Mouse (Mus musculus) stomach, embryonic 14.5 days (tissue): ENCODE measurements around the gene Vangl1. TPM values are rescaled to one million over a fixed set of nuclear protein-coding genes. Genes with fewer than 3 reads are reported as not detected.

Experiments used
- ATAC-seq: fragments of 200-750 bp; cut with Nextera tagmentation; 2 replicates; pipeline ENCODE4 v1.8.0; 2017; ENCODE audit warnings: low read depth, moderate TSS enrichment; ENCODE audit not compliant: insufficient number of reproducible peaks, insufficient read depth, low FRiP score
- H3K27ac ChIP-seq: fragments of 300-500 bp; sonication (generic); 2 replicates; pipeline ENCODE4 v1.5.1; 2014; ENCODE audit warnings: mild to moderate bottlenecking, low read length, moderate library complexity, mixed read lengths
- H3K27me3 ChIP-seq: fragments of 300-500 bp; sonication (generic); 2 replicates; pipeline ENCODE4 v1.6.1; 2014; ENCODE audit warnings: low read length, control low read depth, mixed read lengths; ENCODE audit not compliant: control insufficient read depth, insufficient read depth
- H3K36me3 ChIP-seq: fragments of 300-500 bp; sonication (generic); 2 replicates; pipeline ENCODE4 v1.6.1; 2014; ENCODE audit warnings: mild to moderate bottlenecking, control low read depth, low read length, moderate library complexity, mixed read lengths; ENCODE audit not compliant: control insufficient read depth, insufficient read depth
- H3K4me1 ChIP-seq: fragments of 300-500 bp; sonication (generic); 2 replicates; pipeline ENCODE4 v1.6.1; 2014; ENCODE audit warnings: low read length, control low read depth, mixed read lengths; ENCODE audit not compliant: control insufficient read depth, insufficient read depth
- H3K4me2 ChIP-seq: fragments of 300-500 bp; sonication (generic); replicated peaks from 2 replicates; pipeline ENCODE4 v1.6.1; 2014; ENCODE audit warnings: low read depth, low read length, control low read depth
- H3K4me3 ChIP-seq: fragments of 300-500 bp; sonication (generic); 2 replicates; pipeline ENCODE4 v1.5.1; 2014; ENCODE audit warnings: low read depth, low read length, control low read depth
- H3K9ac ChIP-seq: fragments of 300-500 bp; sonication (generic); replicated peaks from 2 replicates; pipeline ENCODE4 v1.6.1; 2014; ENCODE audit warnings: low read depth, mild to moderate bottlenecking, control low read depth, low read length, moderate library complexity, mixed read lengths
- H3K9me3 ChIP-seq: fragments of 300-500 bp; sonication (generic); 2 replicates; pipeline ENCODE4 v1.6.1; 2016; ENCODE audit warnings: low read depth, low read length, control low read depth; ENCODE audit not compliant: control insufficient read depth
- WGBS: fragments of 180-500 bp; shearing (Covaris S2); extraction: QIAGEN DNeasy Blood & Tissue Kit; methylation state at CpG from one replicate; pipeline ENCODE4 v1.1.7; 2014; 5-methylcytosine and 5-hydroxymethylcytosine counted together
- polyA plus RNA-seq: library from polyadenylated mRNA; unstranded; fragments of >200 nt; fragmentation: Nextera tagmentation; extraction: Ambion mirVana; gene quantifications from 2 replicates; pipeline ENCODE4 v1.2.1, GENCODE M21; 2014

Vangl1 gene
- polyA plus RNA-seq, 1 experiment from 2014 or later: 29.5 TPM

- H3K27ac ChIP-seq: no peak overlapping the region
- no peak overlapping the region for H3K9ac ChIP-seq
- H3K36me3 ChIP-seq: no peaks in the 10 kb centered on the region
- no peak for ATAC-seq
- no peak overlapping the region for H3K4me3 ChIP-seq
- H3K27me3 ChIP-seq: no peaks in the 10 kb centered on the region
- 0 out of 2 replicates have a peak, but pooled peaks cover 3% of the 10 kb centered on the region for H3K4me1 ChIP-seq
- no peaks in the 10 kb centered on the region for H3K9me3 ChIP-seq
- WGBS: 79% methylated on average over 2 of the region's 2 CpGs
- no peak overlapping the region for H3K4me2 ChIP-seq
Observed at GRCm38 (mm10) chr3:102128242-102128641, 76.3 kb downstream of the Vangl1 start.

GRCm38 (mm10) chr3:102127114-102127513 is 77.4 kb downstream of the Vangl1 start:
- 53% methylated on average over 2 of the region's 2 CpGs for whole genome bisulfite sequencing
- Histone ChIP-seq H3K4me3 (no peak overlapping the region), H3K9me3 (no peaks in the 10 kb centered on the region), H3K27me3 (no peaks in the 10 kb centered on the region), H3K9ac (no peak overlapping the region), H3K4me1 (0 out of 2 replicates have a peak, but pooled peaks cover 3% of the 10 kb centered on the region), H3K36me3 (no peaks in the 10 kb centered on the region), H3K27ac (no peak overlapping the region), H3K4me2 (no peak overlapping the region)
- peak; percentile 49; the same call in 1 of the 2 replicates for ATAC-seq

- no peaks in the 10 kb centered on the region for H3K27me3 ChIP-seq
- ATAC-seq: no peak
- H3K4me2 ChIP-seq: no peak overlapping the region
- no peak overlapping the region for H3K4me3 ChIP-seq
- no peak overlapping the region for H3K9ac ChIP-seq
- no peaks in the 10 kb centered on the region for H3K9me3 ChIP-seq
- 0 out of 2 replicates have a peak, but pooled peaks cover 3% of the 10 kb centered on the region for H3K4me1 ChIP-seq
- no peaks in the 10 kb centered on the region for H3K36me3 ChIP-seq
- WGBS: 67% methylated on average over 1 of the region's 1 CpGs
- no peak overlapping the region for H3K27ac ChIP-seq
Observed at GRCm38 (mm10) chr3:102125546-102125945, 78.9 kb downstream of the Vangl1 start.

GRCm38 (mm10) chr3:102123654-102124053 is 80.8 kb downstream of the Vangl1 start:
- Histone ChIP-seq H3K4me1 (0 out of 2 replicates have a peak, but pooled peaks cover 3% of the 10 kb centered on the region), H3K27me3 (no peaks in the 10 kb centered on the region), H3K4me2 (no peak overlapping the region), H3K27ac (no peak overlapping the region), H3K4me3 (no peak overlapping the region), H3K9me3 (no peaks in the 10 kb centered on the region), H3K9ac (no peak overlapping the region), H3K36me3 (no peaks in the 10 kb centered on the region)
- no peak for ATAC-seq
- WGBS: 84% methylated on average over 6 of the region's 6 CpGs

- Histone ChIP-seq H3K4me1 (0 out of 2 replicates have a peak, but pooled peaks cover 3% of the 10 kb centered on the region), H3K9me3 (no peaks in the 10 kb centered on the region), H3K27me3 (no peaks in the 10 kb centered on the region), H3K4me3 (no peak overlapping the region), H3K9ac (no peak overlapping the region), H3K36me3 (no peaks in the 10 kb centered on the region), H3K27ac (no peak overlapping the region), H3K4me2 (no peak overlapping the region)
- ATAC-seq: no peak
- 77% methylated on average over 7 of the region's 7 CpGs for WGBS
Observed at GRCm38 (mm10) chr3:102122046-102122445, 82.4 kb downstream of the Vangl1 start.

GRCm38 (mm10) chr3:102120947-102121346 is 83.5 kb downstream of the Vangl1 start:
- Histone ChIP-seq H3K4me2 (no peak overlapping the region), H3K9ac (no peak overlapping the region), H3K27ac (no peak overlapping the region), H3K27me3 (no peaks in the 10 kb centered on the region), H3K4me1 (0 out of 2 replicates have a peak, but pooled peaks cover 3% of the 10 kb centered on the region), H3K4me3 (no peak overlapping the region), H3K9me3 (no peaks in the 10 kb centered on the region), H3K36me3 (no peaks in the 10 kb centered on the region)
- ATAC-seq: no peak

GRCm38 (mm10) chr3:102111979-102112599 is 92.4 kb downstream of the Vangl1 start:
- 81% methylated on average over 7 of the region's 7 CpGs for WGBS
- H3K4me2 ChIP-seq: no peak overlapping the region
- no peak overlapping the region for H3K9ac ChIP-seq
- H3K9me3 ChIP-seq: no peaks in the 10 kb centered on the region
- no peak overlapping the region for H3K27ac ChIP-seq
- ATAC-seq: no peak
- no peaks in the 10 kb centered on the region for H3K36me3 ChIP-seq
- no peaks in the 10 kb centered on the region for H3K27me3 ChIP-seq
- H3K4me3 ChIP-seq: no peak overlapping the region
- no peaks in the 10 kb centered on the region for H3K4me1 ChIP-seq

- no peaks in the 10 kb centered on the region for H3K36me3 ChIP-seq
- WGBS: 80% methylated on average over 3 of the region's 3 CpGs
- H3K27ac ChIP-seq: no peak overlapping the region
- ATAC-seq: no peak
- H3K9me3 ChIP-seq: no peaks in the 10 kb centered on the region
- H3K4me2 ChIP-seq: no peak overlapping the region
- no peak overlapping the region for H3K9ac ChIP-seq
- H3K27me3 ChIP-seq: no peaks in the 10 kb centered on the region
- H3K4me3 ChIP-seq: no peak overlapping the region
- no peaks in the 10 kb centered on the region for H3K4me1 ChIP-seq
Observed at GRCm38 (mm10) chr3:102108201-102108600, 96.3 kb downstream of the Vangl1 start.
